Mouse (Mus musculus) forebrain, embryonic 13.5 days (tissue): ENCODE measurements at regions not wholly inside any gene's neighbourhood (a gene's known extent, or its start where the extent isn't known, plus 50 kb on each side); places are given as distances from the start of the nearest gene placed in this dataset.
A peak's percentile ranks its signal among the peaks of the same experiment; 100 is the strongest.
"Not testable (repeated sequence)": the region's sequence is repeated elsewhere in the genome, so short reads cannot be mapped to it uniquely, and the experiment has no call there.

Experiments
- ATAC-seq: fragments of 200-750 bp; cut with Nextera tagmentation; 2 replicates; pipeline ENCODE4 v1.8.0; 2017
- H3K27ac ChIP-seq: fragments of 300-500 bp; sonication (generic); 2 replicates; pipeline ENCODE4 v1.5.1; 2015; ENCODE audit warnings: inconsistent platforms, mild to moderate bottlenecking, moderate library complexity
- H3K27me3 ChIP-seq: fragments of 300-500 bp; sonication (generic); 2 replicates; pipeline ENCODE4 v1.6.1; 2015; ENCODE audit warnings: mild to moderate bottlenecking, inconsistent platforms
- H3K36me3 ChIP-seq: fragments of 300-500 bp; sonication (generic); 2 replicates; pipeline ENCODE4 v1.6.1; 2015; ENCODE audit warnings: mild to moderate bottlenecking, inconsistent platforms; ENCODE audit not compliant: poor library complexity, severe bottlenecking
- H3K4me1 ChIP-seq: fragments of 300-500 bp; sonication (generic); 2 replicates; pipeline ENCODE4 v1.6.1; 2015; ENCODE audit warnings: inconsistent platforms
- H3K4me2 ChIP-seq: fragments of 300-500 bp; sonication (generic); 2 replicates; pipeline ENCODE4 v1.6.1; 2015; ENCODE audit warnings: inconsistent platforms, mild to moderate bottlenecking, moderate library complexity
- H3K4me3 ChIP-seq: fragments of 300-500 bp; sonication (generic); 2 replicates; pipeline ENCODE4 v1.5.1; 2015; ENCODE audit warnings: mild to moderate bottlenecking, inconsistent platforms
- H3K9ac ChIP-seq: fragments of 300-500 bp; sonication (generic); 2 replicates; pipeline ENCODE4 v1.6.1; 2015; ENCODE audit warnings: mild to moderate bottlenecking, inconsistent platforms
- H3K9me3 ChIP-seq: fragments of 300-500 bp; sonication (generic); replicated peaks from 2 replicates; pipeline ENCODE4 v1.6.1; 2016; ENCODE audit warnings: inconsistent platforms
- WGBS: fragments of 180-500 bp; shearing (Covaris S2); methylation state at CpG from one replicate; pipeline ENCODE4 v1.1.7; 2015; 5-methylcytosine and 5-hydroxymethylcytosine counted together

DNA sequence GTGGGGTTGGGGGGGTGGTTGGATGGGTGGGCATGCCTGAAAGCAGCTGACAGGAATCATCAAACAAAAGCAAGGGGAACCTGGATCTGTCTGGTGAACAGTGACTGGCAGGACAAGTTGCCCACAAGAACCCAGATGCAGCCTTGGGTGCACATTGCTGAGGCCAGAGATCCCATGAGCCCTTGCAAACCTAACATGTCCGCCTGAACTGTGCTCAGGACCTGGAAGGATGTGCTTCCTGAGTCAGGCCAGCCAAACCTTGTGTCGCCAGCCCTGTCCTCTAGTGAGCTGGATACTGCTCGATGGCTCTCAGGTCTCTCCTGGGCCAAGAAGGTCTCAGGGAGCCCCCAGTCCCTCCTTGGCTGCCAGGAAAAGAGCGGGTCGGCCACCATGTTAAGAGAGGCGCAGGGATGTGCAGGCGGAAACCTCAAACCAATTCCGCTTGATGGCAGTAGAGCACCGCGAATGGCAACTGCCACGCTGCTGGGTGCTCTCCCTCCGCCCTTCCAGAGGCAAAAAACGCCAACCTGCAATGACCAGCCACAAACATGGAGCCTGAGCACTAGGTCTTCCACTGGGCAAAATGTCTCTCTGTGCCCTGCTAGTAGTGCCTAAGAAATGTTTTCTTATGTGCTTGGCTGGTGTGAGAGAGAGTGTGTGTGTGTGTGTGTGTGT, 140.2 kb downstream of the Pls3 start:
- WGBS, result 76% methylated on average over 13 of the region's 13 CpGs
- H3K36me3 ChIP-seq, H3K4me2 ChIP-seq, ATAC-seq, H3K27ac ChIP-seq, H3K4me3 ChIP-seq, H3K4me1 ChIP-seq, H3K9me3 ChIP-seq, H3K9ac ChIP-seq, H3K27me3 ChIP-seq: not testable (repeated sequence)

DNA sequence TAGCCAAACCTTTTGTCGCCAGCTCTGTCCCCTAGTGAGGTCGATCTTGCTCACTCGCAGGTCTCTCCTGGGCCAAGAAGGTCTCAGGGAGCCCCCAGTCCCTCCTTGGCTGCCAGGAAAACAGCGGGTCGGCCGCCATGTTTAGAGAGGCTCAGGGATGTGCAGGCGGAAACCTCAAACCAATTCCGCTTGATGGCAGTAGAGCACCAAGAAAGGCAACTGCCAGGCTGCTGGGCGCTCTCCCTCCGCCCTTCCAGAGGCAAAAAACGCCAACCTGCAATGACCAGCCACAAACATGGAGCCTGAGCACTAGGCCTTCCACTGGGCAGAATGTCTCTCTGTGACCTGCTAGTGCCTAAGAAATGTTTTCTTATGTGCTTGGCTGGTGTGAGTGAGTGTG, 141.3 kb downstream of the Pls3 start:
- not testable (repeated sequence) for H3K4me3 ChIP-seq, ATAC-seq, H3K9ac ChIP-seq, H3K27ac ChIP-seq, H3K27me3 ChIP-seq, H3K9me3 ChIP-seq, H3K4me2 ChIP-seq, H3K36me3 ChIP-seq, H3K4me1 ChIP-seq
- 51% methylated on average over 11 of the region's 11 CpGs for whole genome bisulfite sequencing

DNA sequence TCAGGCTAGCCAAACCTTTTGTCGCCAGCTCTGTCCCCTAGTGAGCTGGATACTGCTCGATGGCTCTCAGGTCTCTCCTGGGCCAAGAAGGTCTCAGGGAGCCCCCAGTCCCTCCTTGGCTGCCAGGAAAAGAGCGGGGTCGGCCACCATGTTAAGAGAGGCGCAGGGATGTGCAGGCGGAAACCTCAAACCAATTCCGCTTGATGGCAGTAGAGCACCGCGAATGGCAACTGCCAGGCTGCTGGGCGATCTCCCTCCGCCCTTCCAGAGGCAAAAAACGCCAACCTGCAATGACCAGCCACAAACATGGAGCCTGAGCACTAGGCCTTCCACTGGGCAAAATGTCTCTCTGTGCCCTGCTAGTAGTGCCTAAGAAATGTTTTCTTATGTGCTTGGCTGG, 145.2 kb downstream of the Pls3 start:
- H3K9ac ChIP-seq, H3K27me3 ChIP-seq, H3K27ac ChIP-seq, ATAC-seq, H3K4me1 ChIP-seq, H3K36me3 ChIP-seq, H3K9me3 ChIP-seq, H3K4me2 ChIP-seq, H3K4me3 ChIP-seq: not testable (repeated sequence)
- WGBS, result 80% methylated on average over 12 of the region's 12 CpGs

DNA sequence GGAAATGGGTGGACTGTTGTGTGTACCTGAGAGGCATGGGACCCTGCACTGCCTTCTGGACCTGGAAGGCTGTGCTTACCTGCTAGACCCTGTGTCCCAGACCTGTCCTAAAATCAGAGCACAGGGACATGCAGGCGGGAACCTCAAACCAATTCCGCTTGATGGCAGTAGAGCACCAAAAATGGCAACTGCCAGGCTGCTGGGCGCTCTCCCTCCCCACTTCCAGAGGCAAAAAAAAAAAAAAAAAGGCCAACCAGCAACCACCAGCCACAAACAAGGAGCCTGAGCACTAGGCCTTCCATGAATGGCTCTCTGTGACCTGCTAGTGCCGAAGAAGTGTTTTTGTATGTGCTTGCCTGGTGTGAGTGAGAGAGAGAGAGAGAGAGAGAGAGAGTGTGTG, 146.5 kb downstream of the Pls3 start:
- no peak overlapping the region for H3K4me2 ChIP-seq
- no peak overlapping the region for H3K4me3 ChIP-seq
- ATAC-seq, result no peak
- peaks cover 10% of the 10 kb centered on the region for H3K36me3 ChIP-seq
- H3K27me3 ChIP-seq, result no peaks in the 10 kb centered on the region
- no peaks in the 10 kb centered on the region for H3K4me1 ChIP-seq
- H3K9ac ChIP-seq, result no peak overlapping the region
- no peaks in the 10 kb centered on the region for H3K9me3 ChIP-seq
- WGBS, result 82% methylated on average over 4 of the region's 4 CpGs
- H3K27ac ChIP-seq, result no peak overlapping the region

DNA sequence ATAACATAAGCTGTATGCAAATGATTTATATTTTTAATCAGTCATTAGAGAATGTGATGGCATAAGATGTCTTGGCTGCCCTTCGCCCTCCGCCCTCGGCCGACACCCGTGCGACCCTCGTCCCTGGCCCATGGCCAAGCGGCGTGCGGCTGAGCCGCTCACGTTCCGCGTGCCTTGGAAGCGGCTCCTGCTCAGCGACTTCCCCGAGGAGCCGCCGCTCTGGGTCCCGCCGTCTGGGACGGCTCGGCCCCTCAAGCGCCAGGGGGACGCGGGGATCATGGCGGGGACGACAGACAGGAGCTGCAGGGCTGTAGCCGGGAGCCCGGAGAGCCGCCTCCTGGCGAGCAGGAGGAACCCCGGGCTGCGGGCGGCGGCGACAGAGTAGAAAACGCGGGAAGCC, 145.5 kb upstream of the Rab39b start:
- H3K4me1 ChIP-seq, H3K4me3 ChIP-seq, H3K27me3 ChIP-seq, H3K9me3 ChIP-seq, H3K9ac ChIP-seq, H3K27ac ChIP-seq, H3K4me2 ChIP-seq: not testable (repeated sequence)
- 63% methylated on average over 32 of the region's 39 CpGs for whole genome bisulfite sequencing
- peak; percentile 33; the same call in 1 of the 2 replicates for ATAC-seq
- H3K36me3 ChIP-seq, result peaks cover 12% of the 10 kb centered on the region

DNA sequence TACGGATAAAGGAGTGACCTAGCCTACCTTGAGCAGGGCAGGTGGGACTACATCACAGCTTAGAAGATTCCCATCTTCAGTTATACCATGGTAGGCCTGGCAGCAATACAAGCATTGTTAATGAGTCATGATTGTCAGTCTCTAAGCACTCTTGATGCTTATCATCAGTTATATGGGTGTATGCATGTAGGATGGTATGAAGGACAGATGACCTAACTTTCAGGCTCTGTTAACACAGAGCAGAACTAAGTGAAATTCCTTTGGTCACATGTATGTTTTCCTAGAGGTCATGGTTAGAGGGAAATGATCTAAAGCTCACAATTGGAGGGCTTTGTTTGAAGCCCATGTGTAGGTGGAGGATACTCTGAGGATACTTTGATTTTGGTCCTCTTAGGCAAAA, 121.9 kb upstream of the Rab39b start:
- Histone ChIP-seq H3K4me3 (no peak overlapping the region), H3K9me3 (no peaks in the 10 kb centered on the region), H3K4me2 (no peak overlapping the region), H3K4me1 (no peaks in the 10 kb centered on the region), H3K27me3 (no peaks in the 10 kb centered on the region), H3K27ac (no peak overlapping the region), H3K36me3 (no peaks in the 10 kb centered on the region), H3K9ac (no peak overlapping the region)
- 30% methylated on average over 1 of the region's 1 CpGs for WGBS
- no peak for ATAC-seq

DNA sequence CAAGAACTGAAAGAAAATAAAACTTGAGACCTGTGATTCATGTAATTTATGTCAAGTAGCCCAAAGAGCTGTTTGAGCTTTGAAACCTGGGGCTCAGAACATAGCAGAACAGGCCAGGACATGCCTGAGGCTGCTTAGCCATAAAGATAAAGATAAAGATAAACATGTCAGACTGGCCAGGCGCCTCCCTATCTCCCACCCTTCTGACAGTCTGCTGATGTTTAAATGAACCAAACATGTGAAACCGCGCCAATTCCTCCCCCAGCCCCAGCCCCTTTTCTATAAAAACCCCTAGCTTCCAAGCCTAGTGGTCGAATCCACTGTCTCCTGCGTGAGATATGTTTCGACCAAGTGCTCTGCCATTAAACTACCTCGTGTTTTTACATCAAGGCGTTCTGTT, 97.2 kb upstream of the Rab39b start:
- not testable (repeated sequence) for ATAC-seq, H3K27me3 ChIP-seq, H3K36me3 ChIP-seq, H3K4me2 ChIP-seq, H3K4me1 ChIP-seq, H3K9me3 ChIP-seq, H3K27ac ChIP-seq, H3K9ac ChIP-seq, H3K4me3 ChIP-seq
- WGBS, result 93% methylated on average over 8 of the region's 8 CpGs

DNA sequence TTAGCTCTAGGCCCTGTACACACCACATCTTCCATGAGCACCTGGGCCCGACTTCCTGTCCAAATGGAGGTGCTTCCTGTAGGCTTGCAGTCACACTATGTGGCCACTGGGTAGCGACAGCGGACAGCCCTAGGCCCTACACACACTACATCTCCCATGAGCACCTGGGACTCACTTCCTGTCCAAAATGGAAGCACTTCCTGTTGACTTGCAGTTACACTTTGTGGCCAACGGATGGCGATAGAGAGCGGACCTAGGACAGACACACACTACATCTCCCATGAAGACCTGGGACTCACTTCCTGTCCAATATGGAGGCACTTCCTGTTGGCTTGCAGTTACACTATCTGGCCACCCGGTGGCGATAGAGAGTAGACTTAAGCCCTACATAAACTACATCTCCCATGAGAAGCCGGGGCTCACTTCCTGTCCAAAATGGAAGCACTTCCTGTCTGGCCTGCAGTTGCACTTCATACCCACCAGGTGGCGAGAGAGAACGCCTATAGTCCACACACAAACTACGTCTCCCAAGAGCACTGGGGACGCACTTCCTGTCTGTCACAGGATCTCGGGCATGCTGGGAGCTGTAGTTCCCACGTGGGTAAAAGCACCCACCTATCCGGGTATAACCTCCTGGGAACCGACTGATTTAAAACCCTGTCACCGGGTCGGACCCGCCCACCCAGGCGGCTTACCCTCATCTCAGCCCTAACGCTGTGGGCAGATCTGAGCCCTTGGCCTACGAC, 96.1 kb upstream of the Rab39b start:
- Histone ChIP-seq H3K9ac (no peak overlapping the region), H3K27me3 (no peaks in the 10 kb centered on the region), H3K4me3 (peak overlapping the region; percentile 20), H3K4me1 (no peaks in the 10 kb centered on the region), H3K27ac (no peak overlapping the region), H3K9me3 (no peaks in the 10 kb centered on the region), H3K4me2 (peak overlapping the region; percentile 45), H3K36me3 (no peaks in the 10 kb centered on the region)
- ATAC-seq, result peak; percentile 98
- WGBS, result 13% methylated on average over 23 of the region's 23 CpGs

DNA sequence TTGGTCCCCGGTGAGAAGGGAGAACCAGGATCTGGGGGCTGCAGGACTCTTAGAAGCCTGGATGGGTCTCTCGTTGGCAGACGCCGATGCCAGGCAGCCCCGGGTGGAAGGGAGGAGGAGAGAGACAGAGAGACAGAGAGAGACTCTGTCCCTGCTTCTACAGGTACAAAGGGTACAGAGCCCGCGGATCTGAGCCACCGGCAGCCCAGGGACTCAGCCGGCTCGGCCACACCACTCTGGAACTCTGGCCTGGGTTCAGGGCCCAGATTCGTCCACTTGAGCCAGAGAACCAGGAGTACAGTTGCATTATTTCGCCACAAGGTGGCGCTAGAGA, 95.5 kb upstream of the Rab39b start:
- Histone ChIP-seq H3K9me3 (no peaks in the 10 kb centered on the region), H3K36me3 (no peaks in the 10 kb centered on the region), H3K4me3 (peak overlapping the region; percentile 18), H3K27me3 (no peaks in the 10 kb centered on the region), H3K4me2 (peak overlapping the region; percentile 42), H3K4me1 (no peaks in the 10 kb centered on the region), H3K9ac (0 out of 2 replicates have a peak overlapping the region, but pooled peaks have one; percentile 31), H3K27ac (no peak overlapping the region)
- no peak for ATAC-seq
- WGBS, result 45% methylated on average over 12 of the region's 13 CpGs

DNA sequence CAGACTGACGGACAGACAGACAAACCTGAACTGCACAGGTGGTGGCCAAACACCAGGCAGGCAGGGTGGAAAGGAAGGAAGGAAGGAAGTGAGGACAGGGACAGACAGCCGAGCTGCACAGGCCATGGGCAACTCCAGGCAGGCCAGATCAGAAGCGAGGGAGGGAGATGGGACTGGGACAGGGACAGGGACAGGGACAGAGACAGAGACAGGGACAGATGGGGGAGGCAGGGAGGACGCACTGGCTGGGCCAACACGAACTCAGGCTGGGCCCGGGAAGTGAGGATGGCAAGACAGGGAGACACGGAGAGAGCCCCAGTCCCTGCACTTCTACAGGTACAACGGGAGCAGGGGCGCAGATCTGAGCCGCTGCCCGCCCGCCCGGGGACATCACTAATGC, 94.9 kb upstream of the Rab39b start:
- no peak for ATAC-seq
- Histone ChIP-seq H3K27ac (no peak overlapping the region), H3K4me2 (peak overlapping the region; percentile 42; the same call in 1 of the 2 replicates), H3K27me3 (no peaks in the 10 kb centered on the region), H3K9ac (peak overlapping the region; percentile 31; the same call in 1 of the 2 replicates), H3K4me1 (no peaks in the 10 kb centered on the region), H3K9me3 (no peaks in the 10 kb centered on the region), H3K36me3 (no peaks in the 10 kb centered on the region), H3K4me3 (peak overlapping the region; percentile 18)
- 77% methylated on average over 13 of the region's 13 CpGs for WGBS

DNA sequence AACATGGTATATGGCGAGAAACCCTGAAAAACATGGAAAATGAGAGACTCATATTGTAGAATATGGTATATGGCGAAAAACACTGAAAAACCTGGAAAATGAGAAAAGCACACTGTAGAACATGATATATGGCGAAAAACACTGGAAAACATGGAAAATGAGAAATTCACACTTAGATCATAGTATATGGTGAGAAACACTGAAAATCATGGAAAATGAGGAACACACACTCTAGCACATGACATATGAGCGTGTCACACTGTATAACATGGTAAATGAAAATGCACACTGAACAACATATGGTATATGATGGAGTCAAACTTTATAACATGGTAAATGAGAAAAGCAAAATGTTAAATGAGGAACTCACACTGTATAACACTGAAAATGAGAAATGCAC, 89.6 kb upstream of the Rab39b start:
- Histone ChIP-seq H3K4me2 (no peak overlapping the region), H3K4me3 (no peak overlapping the region), H3K27ac (no peak overlapping the region), H3K9ac (no peak overlapping the region), H3K4me1 (no peaks in the 10 kb centered on the region), H3K9me3 (no peaks in the 10 kb centered on the region), H3K27me3 (no peaks in the 10 kb centered on the region), H3K36me3 (no peaks in the 10 kb centered on the region)
- WGBS, result 92% methylated on average over 4 of the region's 4 CpGs
- ATAC-seq, result no peak

DNA sequence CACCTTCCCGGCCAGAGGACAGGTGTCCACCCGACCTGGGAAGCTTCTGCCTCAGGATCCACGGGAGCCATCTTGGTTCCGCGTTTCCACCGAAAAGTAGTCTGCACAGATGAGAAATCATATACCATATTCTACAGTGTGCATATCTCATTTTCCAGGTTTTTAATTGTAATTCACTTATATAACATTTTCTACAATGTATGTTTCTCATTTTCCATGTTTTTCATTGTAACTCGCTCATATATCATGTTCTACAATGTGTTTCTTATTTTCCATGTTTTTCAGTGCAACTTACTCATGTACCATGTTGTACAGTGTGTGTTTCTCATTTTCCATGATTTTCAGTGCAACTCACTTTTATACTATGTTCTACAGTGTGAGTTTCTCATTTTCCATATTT, 65.4 kb upstream of the Rab39b start:
- 85% methylated on average over 7 of the region's 7 CpGs for WGBS
- no peak overlapping the region for H3K4me2 ChIP-seq
- no peak overlapping the region for H3K4me3 ChIP-seq
- no peak overlapping the region for H3K9ac ChIP-seq
- no peaks in the 10 kb centered on the region for H3K36me3 ChIP-seq
- ATAC-seq, result no peak
- H3K4me1 ChIP-seq, result no peaks in the 10 kb centered on the region
- H3K9me3 ChIP-seq, result no peaks in the 10 kb centered on the region
- no peaks in the 10 kb centered on the region for H3K27me3 ChIP-seq
- H3K27ac ChIP-seq, result no peak overlapping the region
